Mouse (Mus musculus) right cerebral cortex, postnatal 4 days (tissue): ENCODE data around the gene Bank1.
"Not testable (repeated sequence)": the region's sequence is repeated elsewhere in the genome, so short reads cannot be mapped to it uniquely, and the experiment has no call there.

Source experiments
- DNase-seq: peaks from one replicate; pipeline ENCODE4 v3.0.0-alpha.2; 2022

Bank1 gene

GRCm38 (mm10) chr3:136325783-136326182, at the start of gene Bank1:
TSS of gene Bank1 (minus strand) at chr3:136326066.
- no peak for DNase-seq

GRCm38 (mm10) chr3:136369916-136370315, 44.0 kb upstream of the Bank1 start:
- DNase-seq, result no peak

DNA sequence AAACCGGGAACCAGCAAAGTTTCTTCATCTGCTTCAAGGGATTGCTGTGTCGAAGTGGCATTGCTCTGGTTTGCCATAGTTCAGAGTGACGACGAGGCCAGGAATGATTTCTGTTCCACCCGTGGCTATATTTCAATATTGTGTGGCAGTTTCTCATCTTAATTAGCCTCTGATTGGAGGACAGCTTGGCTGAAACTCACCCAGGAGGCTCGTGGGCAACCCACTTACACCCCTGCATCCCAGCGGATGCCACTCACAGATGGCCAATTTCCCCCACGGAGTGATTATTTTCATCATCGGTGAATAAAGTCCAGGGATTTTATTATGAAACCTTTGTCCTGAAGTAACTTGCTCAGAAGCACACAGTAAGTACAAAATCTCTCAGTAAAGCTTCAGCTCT, 43.6 kb upstream of the Bank1 start:
- no peak for DNase-seq

DNA sequence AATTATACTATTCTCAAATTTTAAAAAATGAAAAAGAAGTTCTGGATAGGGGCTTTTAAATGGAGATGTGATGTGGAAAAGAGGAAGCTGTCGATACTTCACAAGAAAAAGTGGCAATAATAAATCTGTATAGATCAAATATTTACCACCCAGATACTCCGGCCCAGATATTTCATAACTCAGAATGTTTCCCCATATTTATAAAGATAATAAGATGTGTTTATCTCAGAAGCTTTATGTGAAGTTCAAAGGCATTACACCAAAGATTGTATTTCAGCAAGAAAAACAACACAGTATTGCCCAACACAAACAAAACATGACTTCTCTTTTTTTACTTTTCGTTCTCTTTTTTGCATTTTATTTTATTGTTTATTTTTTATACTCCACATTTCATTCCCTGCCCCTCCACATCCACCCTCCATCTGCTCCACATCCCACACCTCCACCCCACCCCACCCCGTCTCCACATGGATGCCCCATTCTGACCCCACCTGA, 42.7 kb upstream of the Bank1 start:
- no peak for DNase-seq

DNA sequence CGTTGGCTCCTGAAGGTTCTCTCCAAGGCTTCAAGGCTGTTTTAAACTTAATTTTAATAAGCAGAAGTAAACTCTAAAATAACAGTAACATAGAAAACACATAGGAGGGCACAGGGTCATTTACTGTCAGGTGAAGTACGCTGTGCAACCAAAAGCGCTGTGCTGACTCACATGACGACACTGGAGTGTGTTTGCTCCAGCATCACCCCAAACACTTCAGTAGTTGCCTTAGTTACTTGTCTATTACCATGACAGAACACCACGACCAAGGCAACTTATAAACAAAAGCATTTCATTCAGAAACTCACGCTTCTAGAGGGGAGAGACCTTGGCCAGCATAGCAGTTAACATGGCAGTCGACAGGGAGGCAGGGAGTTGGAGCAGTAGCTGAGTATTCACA, 23.8 kb upstream of the Bank1 start:
- no peak for DNase-seq

DNA sequence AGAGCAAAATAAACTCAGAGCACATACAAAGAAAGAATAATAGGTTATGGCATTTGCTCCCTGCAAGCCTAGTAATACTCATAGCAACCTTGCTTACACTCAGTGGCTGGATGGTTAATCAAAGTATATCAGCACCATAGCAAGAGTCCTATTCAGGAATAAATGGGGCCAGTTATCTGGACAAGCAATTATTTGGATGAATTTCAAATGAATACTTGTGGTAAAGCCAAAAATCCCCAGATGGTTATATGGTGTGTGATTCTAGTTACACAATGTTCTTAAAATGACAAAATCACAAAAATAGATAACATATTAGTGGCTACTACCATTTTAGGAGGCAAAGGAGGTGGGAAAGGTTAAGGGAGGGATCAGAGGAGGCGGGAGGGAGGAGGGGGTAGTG, 22.7 kb upstream of the Bank1 start:
- DNase-seq, result no peak

DNA sequence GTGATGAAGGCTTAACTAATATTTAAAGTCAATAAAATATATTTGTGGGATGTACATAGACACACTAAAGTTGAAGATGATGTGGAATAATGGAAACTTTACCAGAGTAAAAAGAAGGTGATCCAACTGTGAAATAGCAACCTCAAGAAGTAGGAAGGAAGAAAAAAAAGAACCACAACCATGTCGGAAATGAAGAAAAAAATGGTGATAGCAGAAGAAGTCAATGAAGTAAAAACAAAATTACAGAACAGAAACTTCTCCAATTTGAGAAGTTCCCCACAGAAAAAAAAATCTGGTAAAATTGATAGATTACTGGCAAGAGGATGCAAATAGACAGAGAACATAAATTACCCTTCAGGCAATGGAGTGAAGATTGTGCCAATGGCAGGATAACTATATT, 21.4 kb upstream of the Bank1 start:
- DNase-seq, result no peak

GRCm38 (mm10) chr3:136341911-136342310, 16.0 kb upstream of the Bank1 start:
- DNase-seq, result no peak

DNA sequence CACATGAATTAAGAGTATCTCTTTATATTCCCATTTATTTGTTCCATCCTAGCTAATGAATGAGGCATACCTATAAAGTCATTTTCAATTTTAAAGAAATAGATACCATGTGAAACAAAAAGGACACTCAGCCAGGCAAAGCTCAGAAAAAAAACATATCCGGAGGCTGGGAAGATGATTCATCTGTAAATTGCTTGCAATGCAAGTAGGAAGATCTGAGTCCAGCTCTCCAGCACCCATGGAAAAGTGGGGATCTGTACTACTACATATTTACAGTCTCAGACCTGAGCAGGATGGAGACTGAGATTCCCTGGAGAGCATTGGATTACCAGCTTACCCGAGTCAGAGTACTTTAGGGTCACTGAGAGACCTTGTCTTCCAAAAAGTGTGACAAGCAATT, 14.0 kb upstream of the Bank1 start:
- no peak for DNase-seq

- DNase-seq, result no peak
Observed at GRCm38 (mm10) chr3:136331135-136331534, 5.3 kb upstream of the Bank1 start.

DNA sequence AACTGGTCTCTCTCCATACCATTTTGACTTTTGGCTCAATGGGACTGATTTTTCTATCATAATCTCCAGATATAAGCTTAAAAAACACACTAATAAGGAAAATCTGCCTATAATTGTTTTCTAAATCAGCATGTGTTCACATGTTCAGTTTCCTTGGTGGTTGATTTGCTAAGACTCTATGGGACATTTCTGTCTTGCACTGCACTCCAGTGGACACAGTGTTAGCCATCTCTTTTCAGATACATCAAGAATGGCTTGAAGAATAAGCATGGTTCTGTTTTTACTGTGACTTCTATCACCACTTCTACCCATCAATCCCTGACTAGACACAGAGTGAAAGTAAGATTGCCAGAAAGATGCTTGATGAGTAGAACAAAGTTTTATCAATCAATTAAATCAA, 4.2 kb upstream of the Bank1 start:
- no peak for DNase-seq

- DNase-seq, result no peak
Observed at GRCm38 (mm10) chr3:136329133-136329532, 3.3 kb upstream of the Bank1 start.

GRCm38 (mm10) chr3:136324716-136325115, 1.1 kb downstream of the Bank1 start:
- not testable (repeated sequence) for DNase-seq

DNA sequence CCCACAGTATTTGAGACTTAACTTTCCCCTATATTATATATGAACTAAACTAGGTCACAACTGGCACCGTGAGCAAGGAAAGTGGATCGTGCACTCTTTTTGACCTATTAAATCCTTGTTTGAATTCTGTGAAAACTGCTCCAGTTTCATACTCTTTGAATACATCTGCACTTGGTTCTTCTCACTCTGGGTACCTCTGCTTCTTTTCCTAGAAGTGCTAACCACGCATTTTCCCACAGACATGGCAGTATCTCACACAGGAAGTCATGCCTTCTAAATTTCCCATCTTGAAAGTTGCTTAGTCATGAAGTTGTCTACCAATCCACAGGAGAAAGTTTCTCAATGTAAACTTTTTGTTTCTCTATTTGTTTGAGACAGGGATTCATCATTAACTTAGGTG, 3.9 kb downstream of the Bank1 start:
- DNase-seq, result no peak

- DNase-seq, result no peak
Observed at GRCm38 (mm10) chr3:136308487-136308886, 17.4 kb downstream of the Bank1 start.

DNA sequence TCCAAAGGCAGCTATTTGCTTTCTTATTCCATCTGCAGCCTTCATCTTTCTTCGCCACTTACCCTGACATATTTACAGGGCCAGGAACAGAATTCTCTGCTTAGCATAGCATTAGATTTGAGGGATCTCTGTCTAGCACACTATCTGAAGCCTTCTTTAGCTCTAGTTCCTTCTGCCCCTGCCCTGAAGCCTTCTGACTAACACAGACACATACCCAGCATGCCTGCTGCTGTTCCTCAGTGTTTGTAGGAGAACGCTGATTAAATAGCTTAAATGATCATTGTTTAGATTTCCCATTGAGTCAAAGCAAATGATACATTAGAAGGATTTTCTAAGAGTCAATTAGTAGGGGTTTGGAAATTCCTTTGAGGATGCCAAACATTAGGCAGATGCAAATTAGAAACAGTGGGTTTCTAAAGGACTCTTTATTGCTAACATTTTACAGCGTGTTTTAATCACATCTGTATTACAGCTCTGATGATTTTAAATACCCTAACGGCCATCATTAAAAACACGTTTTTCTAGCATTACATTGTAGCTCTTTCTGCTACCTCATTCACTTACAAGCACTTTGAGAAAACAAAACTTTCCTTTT, 19.2 kb downstream of the Bank1 start:
- no peak for DNase-seq

DNA sequence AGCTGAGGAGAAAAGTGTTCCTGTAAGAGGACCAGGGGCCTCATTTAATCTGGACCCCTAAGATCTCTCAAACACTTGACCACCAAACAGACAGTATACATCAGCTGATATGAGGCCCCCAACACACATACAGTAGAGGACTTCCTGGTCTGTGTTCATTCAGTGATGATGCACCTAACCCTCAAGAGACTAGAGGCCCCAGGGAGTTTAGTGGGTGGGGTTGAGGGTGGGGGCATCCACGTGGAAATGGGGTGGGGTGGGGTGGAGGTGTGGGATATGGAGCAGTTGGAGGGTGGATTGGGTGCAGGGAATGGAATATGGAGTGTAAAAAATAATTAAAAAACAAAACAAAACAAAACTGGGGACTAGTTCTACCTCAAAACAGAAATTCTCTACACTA, 23.3 kb downstream of the Bank1 start:
- no peak for DNase-seq

DNA sequence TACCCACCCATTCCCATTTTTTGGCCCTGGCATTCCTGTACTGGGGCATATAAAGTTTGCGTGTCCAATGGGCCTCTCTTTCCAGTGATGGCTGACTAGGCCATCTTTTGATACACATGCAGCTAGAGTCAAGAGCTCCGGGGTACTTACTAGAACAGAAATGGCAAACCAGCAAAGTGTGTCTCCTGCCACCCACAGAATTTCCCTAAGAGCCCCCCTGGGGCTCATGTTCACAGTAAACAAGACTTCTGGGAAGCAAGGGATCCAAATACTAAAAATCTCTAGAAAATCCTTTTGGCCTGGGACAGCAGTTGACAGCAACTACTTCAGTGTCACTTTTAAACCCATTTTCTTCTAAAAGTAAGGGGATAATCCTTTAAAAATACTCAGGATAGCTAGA, 25.1 kb downstream of the Bank1 start:
- not testable (repeated sequence) for DNase-seq

GRCm38 (mm10) chr3:136297355-136297754, 28.5 kb downstream of the Bank1 start:
- DNase-seq, result no peak

- DNase-seq, result no peak
Observed at GRCm38 (mm10) chr3:136295250-136295649, 30.6 kb downstream of the Bank1 start.

- no peak for DNase-seq
Observed at GRCm38 (mm10) chr3:136287883-136288282, 38.0 kb downstream of the Bank1 start.

DNA sequence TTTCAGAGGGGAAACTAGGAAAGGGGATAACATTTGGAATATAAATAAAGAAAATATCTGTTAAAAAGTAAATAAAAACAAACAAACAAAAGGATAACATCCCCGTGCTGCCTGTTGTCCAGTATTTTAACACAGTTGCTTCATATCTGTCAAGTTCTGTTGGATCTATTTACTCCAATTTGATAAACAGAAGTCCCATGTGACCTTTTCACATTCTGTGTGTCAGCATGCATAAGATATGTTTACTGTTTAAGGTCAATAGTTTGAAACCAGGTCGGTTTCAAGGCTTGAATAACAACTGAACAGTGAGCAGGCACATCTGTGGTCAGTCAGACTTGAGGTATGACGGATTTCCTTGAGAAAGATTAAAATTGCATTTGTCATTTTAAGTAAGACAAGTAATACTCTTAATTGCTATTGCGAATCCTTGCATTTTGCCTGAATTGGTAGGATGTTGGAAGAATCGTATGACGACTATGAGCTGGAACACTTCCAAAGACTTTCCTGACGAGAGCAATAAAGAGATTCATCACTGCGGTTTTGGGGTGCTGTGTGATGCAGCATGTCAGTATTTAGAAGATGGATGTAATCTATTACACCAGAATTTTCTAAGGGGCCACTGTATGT, 60.8 kb downstream of the Bank1 start:
- DNase-seq, result no peak

DNA sequence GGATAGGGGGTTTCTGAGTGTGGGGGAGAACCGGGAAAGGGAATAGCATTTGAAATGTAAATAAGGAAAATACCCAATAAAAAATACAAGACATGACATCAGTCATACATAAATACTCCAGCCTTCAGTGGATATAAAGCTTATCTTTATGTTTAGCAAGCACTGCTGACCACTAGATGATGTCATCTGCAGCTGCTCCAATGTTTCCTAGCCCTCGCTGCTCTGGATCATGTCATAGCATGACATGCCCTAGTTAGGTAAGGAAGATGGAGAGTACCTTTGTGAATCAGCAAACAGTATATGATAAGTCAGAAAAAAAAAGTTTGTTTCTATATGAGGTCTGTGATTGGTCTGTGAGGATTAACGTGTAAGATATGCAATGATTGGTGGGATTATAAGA, 68.1 kb downstream of the Bank1 start:
- no peak for DNase-seq

GRCm38 (mm10) chr3:136254713-136255112, 71.2 kb downstream of the Bank1 start:
- no peak for DNase-seq

GRCm38 (mm10) chr3:136252820-136253219, 73.0 kb downstream of the Bank1 start:
- no peak for DNase-seq
